Mouse (Mus musculus): ENCODE data around the gene Dennd1c. TPM values are rescaled to one million over a fixed set of nuclear protein-coding genes. Genes with fewer than 3 reads are reported as not detected.

Dennd1c gene
- total RNA-seq, 2 experiments from 2014 or later: 1.7 to 2.5 TPM

GRCm38 (mm10) chr17:57098321-57098720, 20.0 kb upstream of the Dennd1c start:
- intact Hi-C loops (cut with DNase I): loop anchor here (5.0 kb wide), 1 partner anchor 234 kb away; no protein-coding TSS in a partner anchor
- no peak for DNase-seq (ENCODE audit: low spot score in 2 of 2)

- intact Hi-C loops (cut with DNase I): loop anchor here (1.0 to 5.0 kb wide), 2 partner anchors 70 to 236 kb away; no protein-coding TSS in a partner anchor
Observed at GRCm38 (mm10) chr17:57096623-57096920, 18.3 kb upstream of the Dennd1c start.

GRCm38 (mm10) chr17:57095855-57096622, 17.7 kb upstream of the Dennd1c start:
- intact Hi-C loops (cut with DNase I): loop anchor here (1.0 to 5.0 kb wide), 2 partner anchors 70 to 236 kb away; no protein-coding TSS in a partner anchor
- DNase-seq (ENCODE audit: low spot score in 2 of 2): peak in 1 of 2 experiments; percentile 18

More at GRCm38 (mm10) chr17:57096623-57096920, 18.3 kb upstream of the Dennd1c start:
- DNase-seq (ENCODE audit: low spot score in 2 of 2): peak; percentile 70 to 78

- intact Hi-C loops (cut with DNase I): no loop called here
Observed at GRCm38 (mm10) chr17:57094222-57094621, 15.9 kb upstream of the Dennd1c start.

GRCm38 (mm10) chr17:57087049-57087832, 8.9 kb upstream of the Dennd1c start, which contains the start of gene Tubb4a:
Gene Tubb4a, minus strand, starts transcription at chr17:57087782.
- peak; percentile 86 to 87 for DNase-seq (ENCODE audit: low spot score in 2 of 2)
- intact Hi-C loops (cut with DNase I): no loop called here

More at GRCm38 (mm10) chr17:57094222-57094621, 15.9 kb upstream of the Dennd1c start:
- no peak for DNase-seq (ENCODE audit: low spot score in 2 of 2)

GRCm38 (mm10) chr17:57085970-57086757, 7.8 kb upstream of the Dennd1c start:
- DNase-seq (ENCODE audit: low spot score in 2 of 2): no peak
- intact Hi-C loops (cut with DNase I): no loop called here

- DNase-seq (ENCODE audit: low spot score in 2 of 2): no peak
- intact Hi-C loops (cut with DNase I): no loop called here
Observed at GRCm38 (mm10) chr17:57082481-57082880, 4.2 kb upstream of the Dennd1c start.

- intact Hi-C loops (cut with DNase I): no loop called here
- no peak for DNase-seq (ENCODE audit: low spot score in 2 of 2)
Observed at GRCm38 (mm10) chr17:57081234-57081842, 3.0 kb upstream of the Dennd1c start.

GRCm38 (mm10) chr17:57079919-57080318, 1.6 kb upstream of the Dennd1c start:
- intact Hi-C loops (cut with DNase I): no loop called here
- no peak for DNase-seq (ENCODE audit: low spot score in 2 of 2)

GRCm38 (mm10) chr17:57076916-57077315, 1.4 kb downstream of the Dennd1c start:
- intact Hi-C loops (cut with DNase I): no loop called here

GRCm38 (mm10) chr17:57070699-57071098, 7.6 kb downstream of the Dennd1c start:
- no peak for DNase-seq (ENCODE audit: low spot score in 2 of 2)
- intact Hi-C loops (cut with DNase I): no loop called here

More at GRCm38 (mm10) chr17:57076916-57077315, 1.4 kb downstream of the Dennd1c start:
- no peak for DNase-seq (ENCODE audit: low spot score in 2 of 2)

- no peak for DNase-seq (ENCODE audit: low spot score in 2 of 2)
- intact Hi-C loops (cut with DNase I): no loop called here
Observed at GRCm38 (mm10) chr17:57070272-57070671, 8.0 kb downstream of the Dennd1c start.

- intact Hi-C loops (cut with DNase I): no loop called here
- DNase-seq (ENCODE audit: low spot score in 2 of 2): no peak
Observed at GRCm38 (mm10) chr17:57066908-57067307, 11.4 kb downstream of the Dennd1c start.

GRCm38 (mm10) chr17:57063031-57063430, 15.3 kb downstream of the Dennd1c start:
- no peak for DNase-seq (ENCODE audit: low spot score in 2 of 2)
- intact Hi-C loops (cut with DNase I): no loop called here

- DNase-seq (ENCODE audit: low spot score in 2 of 2): no peak
- intact Hi-C loops (cut with DNase I): no loop called here
Observed at GRCm38 (mm10) chr17:57062548-57062947, 15.8 kb downstream of the Dennd1c start.

- no peak for DNase-seq (ENCODE audit: low spot score in 2 of 2)
- intact Hi-C loops (cut with DNase I): no loop called here
Observed at GRCm38 (mm10) chr17:57062011-57062521, 16.2 kb downstream of the Dennd1c start.

- DNase-seq (ENCODE audit: low spot score in 2 of 2): no peak
- intact Hi-C loops (cut with DNase I): no loop called here
Observed at GRCm38 (mm10) chr17:57061069-57061468, 17.2 kb downstream of the Dennd1c start.

- peak; percentile 96 to 98 for DNase-seq (ENCODE audit: low spot score in 2 of 2)
- intact Hi-C loops (cut with DNase I): no loop called here
Observed at GRCm38 (mm10) chr17:57060231-57060801, 18.0 kb downstream of the Dennd1c start.

- DNase-seq (ENCODE audit: low spot score in 2 of 2): peak; percentile 76
- intact Hi-C loops (cut with DNase I): no loop called here
Observed at GRCm38 (mm10) chr17:57059486-57059977, 18.8 kb downstream of the Dennd1c start, which contains the start of gene Slc25a23. Gene Slc25a23, minus strand, starts transcription at chr17:57059863.
